Mouse (Mus musculus): ENCODE data around the gene Actl10. TPM values are rescaled to one million over a fixed set of nuclear protein-coding genes. Genes with fewer than 3 reads are reported as not detected.

Gene Actl10
- total RNA-seq, 2 experiments from 2014 or later: not detected

GRCm38 (mm10) chr2:154550937-154551336 lies 639 bp upstream of the Actl10 start:
- no peak for DNase-seq (ENCODE audit: low spot score in 2 of 2)

GRCm38 (mm10) chr2:154551927-154552326 lies 351 bp downstream of the Actl10 start:
- DNase-seq (ENCODE audit: low spot score in 2 of 2): peak; percentile 45 to 50

GRCm38 (mm10) chr2:154552424-154552907 lies 890 bp downstream of the Actl10 start:
- peak; percentile 76 to 79 for DNase-seq (ENCODE audit: low spot score in 2 of 2)

GRCm38 (mm10) chr2:154555235-154555634 lies 3.7 kb downstream of the Actl10 start:
- no peak for DNase-seq (ENCODE audit: low spot score in 2 of 2)

GRCm38 (mm10) chr2:154557184-154557832 lies 5.7 kb downstream of the Actl10 start:
- DNase-seq (ENCODE audit: low spot score in 2 of 2): no peak

- DNase-seq (ENCODE audit: low spot score in 2 of 2): peak; percentile 59 to 72
Measured at GRCm38 (mm10) chr2:154558264-154559039, 6.9 kb downstream of the Actl10 start, which contains the start of gene Necab3. Gene Necab3, minus strand, starts transcription at chr2:154558890.

GRCm38 (mm10) chr2:154563612-154564170 lies 12.1 kb downstream of the Actl10 start:
- no peak for DNase-seq (ENCODE audit: low spot score in 2 of 2)

- no peak for DNase-seq (ENCODE audit: low spot score in 2 of 2)
Measured at GRCm38 (mm10) chr2:154565562-154565961, 14.0 kb downstream of the Actl10 start.

GRCm38 (mm10) chr2:154566641-154567040 lies 15.1 kb downstream of the Actl10 start:
- DNase-seq (ENCODE audit: low spot score in 2 of 2): no peak

GRCm38 (mm10) chr2:154567766-154568165 lies 16.2 kb downstream of the Actl10 start:
- no peak for DNase-seq (ENCODE audit: low spot score in 2 of 2)

GRCm38 (mm10) chr2:154568329-154569070 lies 16.9 kb downstream of the Actl10 start:
- peak in 1 of 2 experiments; percentile 46 for DNase-seq (ENCODE audit: low spot score in 2 of 2)

GRCm38 (mm10) chr2:154569071-154569748 lies 17.6 kb downstream of the Actl10 start:
- peak; percentile 63 to 64 for DNase-seq (ENCODE audit: low spot score in 2 of 2)

- peak; percentile 88 to 95 for DNase-seq (ENCODE audit: low spot score in 2 of 2)
Measured at GRCm38 (mm10) chr2:154569836-154570286, 18.3 kb downstream of the Actl10 start, which contains the start of gene E2f1. Gene E2f1, minus strand, starts transcription at chr2:154569892.

GRCm38 (mm10) chr2:154570666-154571065 lies 19.1 kb downstream of the Actl10 start:
- no peak for DNase-seq (ENCODE audit: low spot score in 2 of 2)

GRCm38 (mm10) chr2:154571266-154571665 lies 19.7 kb downstream of the Actl10 start:
- DNase-seq (ENCODE audit: low spot score in 2 of 2): no peak

- DNase-seq (ENCODE audit: low spot score in 2 of 2): no peak
Measured at GRCm38 (mm10) chr2:154571976-154572375, 20.4 kb downstream of the Actl10 start.

GRCm38 (mm10) chr2:154572996-154573395 lies 21.4 kb downstream of the Actl10 start:
- DNase-seq (ENCODE audit: low spot score in 2 of 2): no peak

- no peak for DNase-seq (ENCODE audit: low spot score in 2 of 2)
Measured at GRCm38 (mm10) chr2:154574271-154574670, 22.7 kb downstream of the Actl10 start.

GRCm38 (mm10) chr2:154576876-154577743 lies 25.5 kb downstream of the Actl10 start:
- DNase-seq (ENCODE audit: low spot score in 2 of 2): no peak

GRCm38 (mm10) chr2:154577744-154578067 lies 26.1 kb downstream of the Actl10 start:
- no peak for DNase-seq (ENCODE audit: low spot score in 2 of 2)

Measured in layer of hippocampus, postnatal 10 days (tissue).